Mouse (Mus musculus): ENCODE results near the gene Gm21488. TPM values are rescaled to one million over a fixed set of nuclear protein-coding genes. Genes with fewer than 3 reads are reported as not detected.

The Gm21488 gene
- polyA plus RNA-seq (2017; shearing (Covaris generic)) = not detected

DNA sequence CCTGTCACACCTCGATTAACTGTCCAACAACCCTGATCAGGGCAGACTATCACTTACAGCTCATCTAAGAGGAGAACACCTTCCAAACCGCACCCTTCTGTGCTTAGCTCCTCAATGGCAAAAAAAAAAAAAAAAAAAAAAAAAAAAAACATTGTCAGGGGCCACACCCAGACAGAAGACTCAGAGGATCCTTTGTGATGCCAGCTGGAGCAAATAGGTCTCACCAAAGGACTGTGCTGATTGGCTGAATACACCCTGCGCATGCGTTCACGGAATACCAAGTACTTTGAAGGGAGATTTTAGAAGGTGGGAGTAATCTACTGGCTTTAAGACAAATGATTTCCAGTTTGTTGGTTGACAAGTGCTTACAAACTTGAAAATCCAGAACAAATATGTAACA, at the start of gene Gm21488:
Gene Gm21488, minus strand, starts transcription at position 101 of the 400 bp plus-strand sequence.

